Mouse (Mus musculus) embryonic stem cell, embryonic (primary cell): ENCODE measurements around the gene Lce1k.

Experiments
- CTCF ChIA-PET, 4 experiments: fragments of 300-600 bp in 2 of 4; fragments of 350-600 bp in 2 of 4; sonication (Branson Sonifier 250); formaldehyde crosslinking; loops; one replicate each; lab custom pipeline; 2022; ENCODE audit warnings: inconsistent platforms in 2 of 4; lab: Charles Lee
- POLR2A ChIA-PET, 4 experiments: fragments of 300-600 bp in 2 of 4; fragments of 350-600 bp in 2 of 4; sonication (Branson Sonifier 250); formaldehyde crosslinking; loops; one replicate each; lab custom pipeline; 2022; ENCODE audit warnings: antibody characterized with exemption in 4 of 4, inconsistent platforms in 1 of 4; lab: Charles Lee

The Lce1k gene

DNA sequence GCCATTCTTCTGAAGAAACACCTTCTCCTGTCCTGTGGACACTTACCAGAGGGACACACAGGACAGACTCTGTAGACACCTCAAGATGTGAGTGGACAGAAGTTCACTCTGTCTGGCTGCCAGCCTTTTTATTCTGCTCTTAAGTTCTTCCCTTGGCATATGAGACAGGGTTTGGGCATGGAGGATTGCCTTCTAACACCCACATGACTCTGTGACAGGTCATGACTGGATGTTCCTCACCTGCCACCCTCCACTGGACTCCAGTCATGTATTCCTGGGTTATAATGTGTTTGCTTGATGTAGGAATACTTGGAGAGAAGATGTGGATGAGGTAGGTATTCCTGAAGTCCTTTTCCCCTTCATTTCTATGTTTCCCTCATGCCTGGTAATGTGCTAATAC lies at the start of gene Lce1k:
Lce1k (minus strand) TSS at position 101 of the 400 bp plus-strand sequence.
- POLR2A ChIA-PET, result no interaction called here
- CTCF ChIA-PET, result no interaction called here

DNA sequence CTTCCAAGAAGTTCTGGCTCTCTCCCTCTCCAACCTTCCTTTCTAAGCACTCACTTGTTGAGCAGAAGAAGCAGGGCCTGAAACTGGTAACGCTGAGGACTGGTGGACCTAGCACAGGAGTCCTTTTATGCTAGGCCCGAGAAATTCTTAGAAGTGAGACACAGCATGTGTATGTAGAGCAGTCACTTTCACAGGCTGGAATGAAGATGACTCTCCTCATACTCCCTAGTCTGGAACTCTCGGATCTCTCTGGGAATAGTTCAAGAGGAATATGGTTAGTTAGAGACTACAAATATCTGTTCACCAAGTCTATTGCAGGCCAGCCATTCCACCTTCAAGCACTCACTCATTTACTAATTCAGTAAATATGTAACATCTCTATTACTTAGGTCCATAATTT lies 43.5 kb upstream of the Lce1k start, which contains the start of gene Lce1l:
Lce1l (minus strand) TSS at position 101 of the 400 bp plus-strand sequence.
- ChIA-PET CTCF (no interaction called here), POLR2A (no interaction called here)

- ChIA-PET POLR2A (no interaction called here), CTCF (interaction anchor here in 1 of 4 experiments (1.8 kb wide), 1 partner anchor 77 kb away, joined by 4 read pairs; no protein-coding TSS in a partner anchor)
Measured at GRCm38 (mm10) chr3:92827108-92827507, 19.4 kb upstream of the Lce1k start, which contains the start of gene Kprp. Gene Kprp, minus strand, starts transcription at chr3:92827247.

GRCm38 (mm10) chr3:92825808-92826207 lies 18.1 kb upstream of the Lce1k start:
- CTCF ChIA-PET, result interaction anchor here in 3 of 4 experiments (0.7 to 1.8 kb wide), 4 partner anchors 78 to 675 kb away, joined by 3 to 4 read pairs (median 3); no protein-coding TSS in a partner anchor

DNA sequence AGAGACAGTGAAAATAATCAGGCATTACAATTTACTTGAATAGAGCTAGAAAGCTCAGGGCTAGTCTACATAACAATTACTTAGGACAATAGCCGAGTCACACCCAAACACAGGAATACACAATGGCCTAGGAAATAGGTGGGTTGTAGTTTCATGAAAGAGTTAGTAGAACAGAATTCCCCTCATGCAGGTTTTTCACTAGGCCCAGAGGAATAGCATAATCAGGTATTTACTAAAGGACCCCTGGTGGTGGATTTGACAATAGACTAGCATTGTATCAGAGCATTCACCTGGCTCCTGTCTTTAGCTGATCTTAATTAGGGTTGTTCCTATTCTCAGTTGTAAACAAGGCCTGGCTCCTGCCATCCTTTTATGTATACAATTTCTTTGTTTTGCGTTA lies 8.3 kb upstream of the Lce1k start:
- POLR2A ChIA-PET, result interaction anchor here in 1 of 4 experiments (0.6 kb wide), 1 partner anchor 1204 kb away, joined by 3 read pairs; no protein-coding TSS in a partner anchor
- CTCF ChIA-PET, result interaction anchor here in 1 of 4 experiments (0.6 kb wide), 1 partner anchor 180 kb away, joined by 3 read pairs; no protein-coding TSS in a partner anchor

More at GRCm38 (mm10) chr3:92825808-92826207, 18.1 kb upstream of the Lce1k start:
- POLR2A ChIA-PET, result no interaction called here

DNA sequence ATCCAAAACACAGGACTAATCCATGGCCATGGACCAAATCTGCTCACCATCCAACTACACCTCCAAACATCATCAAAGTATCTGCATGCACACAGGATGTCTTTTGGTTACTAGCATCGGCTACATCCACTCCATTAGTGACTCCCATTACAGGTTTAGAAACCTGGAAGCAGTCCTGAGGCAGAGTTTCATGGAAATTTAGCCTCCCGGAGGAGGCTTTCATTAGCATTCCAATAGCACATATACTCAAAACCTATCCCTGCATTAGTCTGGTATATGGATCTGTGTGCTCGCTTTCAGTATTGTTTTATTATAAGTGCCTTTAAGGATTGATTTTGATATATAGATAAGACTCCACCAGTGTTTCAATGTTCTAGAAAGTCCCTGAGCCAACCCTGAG lies 7.9 kb upstream of the Lce1k start:
- ChIA-PET CTCF (no interaction called here), POLR2A (interaction anchor here in 1 of 4 experiments (0.6 kb wide), 1 partner anchor 1203 kb away, joined by 3 read pairs; no protein-coding TSS in a partner anchor)

GRCm38 (mm10) chr3:92790414-92790813 lies 17.3 kb downstream of the Lce1k start, which contains the start of gene Lce1j:
Gene Lce1j, minus strand, starts transcription at chr3:92790514.
- POLR2A ChIA-PET, result no interaction called here

GRCm38 (mm10) chr3:92778799-92779198 lies 28.9 kb downstream of the Lce1k start, which contains the start of gene Lce1i:
Gene Lce1i, minus strand, starts transcription at chr3:92778899.
- ChIA-PET CTCF (no interaction called here), POLR2A (no interaction called here)

More at GRCm38 (mm10) chr3:92790414-92790813, 17.3 kb downstream of the Lce1k start, which contains the start of gene Lce1j:
- CTCF ChIA-PET, result no interaction called here

DNA sequence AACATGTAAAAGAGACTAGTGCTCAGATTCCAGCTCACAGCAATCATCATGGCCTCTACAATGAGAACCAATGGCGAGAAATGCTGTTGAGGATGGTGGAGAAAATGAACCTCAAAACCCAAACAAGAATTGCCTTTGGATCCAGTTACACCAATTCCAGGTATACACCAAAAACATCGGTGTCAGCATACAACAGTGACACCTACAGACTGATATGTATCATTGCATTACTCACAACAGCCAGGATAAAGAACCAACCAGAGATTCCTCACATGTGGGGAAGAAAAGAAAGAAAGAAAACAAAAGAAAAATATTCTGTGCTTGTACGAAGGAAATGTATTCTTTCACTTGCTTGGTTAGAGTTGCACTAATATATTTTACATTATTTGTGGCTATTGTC lies 36.1 kb downstream of the Lce1k start:
- ChIA-PET CTCF (no interaction called here), POLR2A (no interaction called here)

DNA sequence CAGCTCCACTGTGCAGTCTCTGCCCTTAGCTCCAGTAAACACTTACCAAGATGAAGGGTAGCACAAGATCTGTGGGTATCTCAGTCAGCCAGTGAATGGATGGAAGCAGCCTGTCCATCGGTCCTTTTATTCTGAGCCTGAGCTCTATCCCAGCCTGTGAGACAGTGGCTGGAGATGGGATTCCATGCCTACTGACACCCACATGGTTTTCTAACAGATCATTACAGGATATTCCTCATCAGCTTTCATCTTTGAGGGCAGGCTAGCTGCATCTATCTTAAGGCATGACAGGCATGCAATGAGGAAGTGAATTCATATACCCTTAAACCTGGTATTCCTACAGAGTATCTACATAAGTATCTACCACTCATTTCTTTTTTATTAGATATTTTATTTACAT lies 42.7 kb downstream of the Lce1k start, which contains the start of gene Lce1h:
Lce1h (minus strand) TSS at position 101 of the 400 bp plus-strand sequence.
- ChIA-PET CTCF (interaction anchor here in 3 of 4 experiments (0.6 to 1.0 kb wide), 4 partner anchors 9 to 1373 kb away, joined by 3 to 5 read pairs (median 4); no protein-coding TSS in a partner anchor), POLR2A (interaction anchor here in 1 of 4 experiments (0.7 kb wide), 1 partner anchor 169 kb away, joined by 7 read pairs; no protein-coding TSS in a partner anchor)
